Mouse (Mus musculus): ENCODE data around the gene Tnmd.

DNA sequence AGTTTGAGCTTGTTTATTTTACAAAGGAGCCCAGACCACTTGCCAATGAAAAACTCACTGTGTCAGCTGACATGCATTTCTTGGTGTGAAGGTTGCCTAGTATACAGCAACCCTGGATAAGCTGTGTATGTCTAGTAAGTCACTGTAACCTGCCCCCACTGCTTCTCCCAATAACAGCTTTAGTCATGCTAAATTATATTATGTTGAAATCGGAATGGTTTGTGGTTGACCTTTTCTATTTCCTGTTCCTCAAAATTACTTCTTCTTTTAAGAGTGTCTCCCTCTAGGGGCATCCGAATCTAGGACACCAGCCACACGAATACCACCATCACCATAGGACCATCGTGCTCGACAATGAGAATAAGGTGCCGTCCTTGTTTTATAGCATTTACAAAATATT, 19.0 kb downstream of the Tnmd start:
- TF ChIP-seq GATA1 (IDR thresholded peaks at IDR 0.05; ENCODE audit: low read length) (no peak), TAL1 (IDR thresholded peaks at IDR 0.05; ENCODE audit: low read length) (no peak)

Measured in erythroblast, embryonic 14.5 days (primary cell).